Mouse (Mus musculus): Measurements from ENCODE around the gene Echs1.

- TF ChIP-seq CTCF (IDR thresholded peaks at IDR 0.05; ENCODE audit: low read depth) (no peak), EP300 (IDR thresholded peaks at IDR 0.05; ENCODE audit: low read depth) (no peak)
These were observed 14.0 kb downstream of the Echs1 start, which contains the start of gene Fuom for GRCm38 (mm10) chr7:140101993-140102860.
